Mouse (Mus musculus) ES-Bruce4 (cell line): ENCODE measurements around the gene Dpm3. TPM values are rescaled to one million over a fixed set of nuclear protein-coding genes. Genes with fewer than 3 reads are reported as not detected.

Source experiments
- H3K27ac ChIP-seq: 2 replicates; pipeline ENCODE4 v1.5.1; 2012; ENCODE audit warnings: low read length, inconsistent platforms; ENCODE audit not compliant: insufficient read depth
- H3K27me3 ChIP-seq: 2 replicates; pipeline ENCODE4 v1.6.1; 2012; ENCODE audit warnings: mild to moderate bottlenecking, low read length, inconsistent platforms; ENCODE audit not compliant: control insufficient read depth, poor library complexity, insufficient read depth, severe bottlenecking
- H3K36me3 ChIP-seq: 2 replicates; pipeline ENCODE4 v1.6.1; 2012; ENCODE audit warnings: inconsistent platforms, mild to moderate bottlenecking, low read length, moderate library complexity; ENCODE audit not compliant: control insufficient read depth, poor library complexity, insufficient read depth, severe bottlenecking
- H3K4me1 ChIP-seq: one replicate; pipeline ENCODE4 v1.8.1; 2011; ENCODE audit warnings: low read length; ENCODE audit not compliant: control insufficient read depth, insufficient read depth
- H3K4me3 ChIP-seq: 2 replicates; pipeline ENCODE4 v1.5.1; 2011; ENCODE audit warnings: low read depth, mild to moderate bottlenecking, low read length
- H3K9ac ChIP-seq: 2 replicates; pipeline ENCODE4 v1.6.1; 2012; ENCODE audit warnings: low read depth, mild to moderate bottlenecking, inconsistent platforms; ENCODE audit not compliant: poor library complexity, severe bottlenecking
- H3K9me3 ChIP-seq: replicated peaks from 2 replicates; pipeline ENCODE4 v1.6.1; 2012; ENCODE audit warnings: mild to moderate bottlenecking, low read length, inconsistent platforms; ENCODE audit not compliant: control insufficient read depth, poor library complexity, insufficient read depth, severe bottlenecking
- CTCF ChIP-seq: IDR thresholded peaks from one replicate; pipeline ENCODE4 v1.8.1; 2011; ENCODE audit warnings: low read depth, low read length
- EP300 ChIP-seq: IDR thresholded peaks from 2 replicates; pipeline ENCODE4 v1.6.1; 2011; ENCODE audit warnings: low read depth, low read length; ENCODE audit not compliant: insufficient read depth
- POLR2A ChIP-seq: IDR thresholded peaks from one replicate; pipeline ENCODE4 v1.8.1; 2011; ENCODE audit warnings: low read length; ENCODE audit not compliant: insufficient read depth
- polyA plus RNA-seq: library from polyadenylated mRNA; stranded (reverse); fragments of >200 nt; gene quantifications from 2 replicates; pipeline ENCODE4 v1.2.4, GENCODE M21; 2011; ENCODE audit warnings: low read depth; ENCODE audit not compliant: missing spikeins, insufficient read depth, insufficient read length

The Dpm3 gene
- polyA plus RNA-seq, 1 experiment = 36.7 TPM

DNA sequence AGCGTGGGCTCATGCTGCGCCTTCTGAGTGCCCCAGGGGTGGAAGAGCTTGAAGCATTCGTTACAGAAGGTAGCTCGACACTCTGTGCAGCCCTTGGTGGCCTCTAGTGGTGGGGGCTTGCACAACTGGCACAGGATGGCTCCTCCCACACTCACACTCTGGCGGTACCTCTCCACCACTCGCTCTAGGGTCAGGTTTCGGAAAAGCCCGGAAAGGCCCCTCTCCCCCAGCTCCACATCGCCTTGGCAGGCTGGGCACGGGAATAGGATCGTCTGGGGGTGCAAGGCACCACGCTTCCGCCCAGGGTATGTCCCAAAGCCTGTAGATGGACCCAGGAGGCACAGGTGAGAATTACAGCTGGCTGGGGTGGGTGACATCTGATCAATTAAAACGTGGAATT, 15.5 kb upstream of the Dpm3 start:
- Histone ChIP-seq H3K36me3 (no peaks in the 10 kb centered on the region; the same call in 1 of the 2 replicates), H3K4me3 (peak overlapping the region; percentile 21; the same call in 1 of the 2 replicates), H3K9me3 (no peaks in the 10 kb centered on the region), H3K27ac (no peak overlapping the region), H3K9ac (peak overlapping the region; percentile 17; the same call in 1 of the 2 replicates), H3K4me1 (peaks cover 2% of the 10 kb centered on the region), H3K27me3 (no peaks in the 10 kb centered on the region)
- TF ChIP-seq EP300 (no peak), POLR2A (no peak), CTCF (no peak)

DNA sequence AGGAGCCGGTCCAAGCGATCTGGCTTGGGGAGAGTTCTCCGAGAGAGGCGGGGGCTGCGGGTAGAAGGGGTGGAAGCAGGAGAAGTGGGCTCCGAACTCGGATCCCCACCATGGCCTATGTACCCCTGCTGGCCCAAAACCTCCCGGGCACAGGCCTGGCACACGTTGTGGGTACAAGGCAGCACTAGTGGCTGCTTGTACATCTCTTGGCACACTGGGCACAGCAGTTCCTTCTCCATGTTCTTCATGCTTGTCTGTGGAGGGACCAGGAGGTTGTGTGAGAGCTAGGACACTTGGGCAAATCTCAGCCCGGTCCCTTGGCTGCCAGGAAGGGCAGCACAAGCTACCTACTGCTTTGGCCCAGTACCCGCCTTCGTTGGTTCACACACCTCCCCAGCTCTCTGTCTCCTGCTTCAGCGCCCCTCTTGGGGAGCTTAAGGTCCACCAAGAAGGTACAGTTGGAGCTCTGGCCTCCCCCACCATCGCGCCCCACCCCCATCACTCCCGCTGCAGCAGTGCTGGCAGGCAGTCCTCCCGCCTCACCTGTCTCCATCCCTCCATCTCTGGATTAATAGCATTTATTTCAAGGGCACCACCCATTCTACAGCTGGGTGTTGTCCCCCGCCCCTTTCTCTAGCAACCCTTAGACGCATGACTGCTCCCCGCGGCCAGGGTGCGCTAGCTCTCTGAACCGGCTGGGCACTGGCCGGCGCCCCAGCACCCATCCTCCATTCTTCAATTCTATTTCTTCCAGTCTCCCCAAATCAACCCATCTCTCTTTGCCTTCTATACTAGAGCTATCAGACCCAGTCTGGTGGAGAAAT, 14.8 kb upstream of the Dpm3 start:
- no peak for TF ChIP-seq CTCF
- TF ChIP-seq EP300 = no peak
- H3K27ac ChIP-seq = no peak overlapping the region

DNA sequence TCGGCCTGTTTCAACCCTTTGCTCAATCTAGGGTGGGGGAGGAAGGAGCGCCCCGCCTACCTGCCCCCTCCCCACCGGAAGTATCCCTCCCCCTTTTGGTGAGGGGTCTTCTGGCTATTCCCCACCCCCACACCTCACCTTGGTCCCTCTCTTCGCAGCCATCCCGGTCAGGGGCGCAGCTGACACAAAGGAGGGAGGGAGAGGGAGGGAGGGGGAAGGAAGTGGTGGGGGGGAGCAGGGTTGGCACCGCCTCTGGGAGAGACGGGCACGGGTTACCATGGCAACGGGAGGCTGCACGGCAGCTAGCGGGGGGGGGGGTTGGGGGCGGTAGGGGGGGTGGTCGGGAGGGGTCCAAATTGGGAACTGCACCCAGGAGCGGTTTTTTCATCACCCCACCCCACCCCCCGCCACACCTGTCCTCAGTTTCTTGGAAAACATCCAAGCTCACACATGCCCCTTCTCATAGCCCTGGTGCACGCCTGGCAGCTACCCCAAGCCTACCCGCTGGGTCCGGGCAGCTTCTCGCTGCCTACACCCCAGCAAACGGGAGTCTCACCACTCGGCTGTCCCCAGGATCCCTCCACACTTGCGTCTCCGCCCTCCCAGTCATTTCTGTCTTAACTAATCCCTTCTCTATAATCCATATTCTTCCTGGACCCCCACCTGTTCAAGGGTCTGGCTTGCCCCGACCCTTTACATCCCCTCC, 14.0 kb upstream of the Dpm3 start:
- H3K4me1 ChIP-seq = peaks cover 2% of the 10 kb centered on the region
- no peak overlapping the region for H3K27ac ChIP-seq
- no peaks in the 10 kb centered on the region for H3K27me3 ChIP-seq
- H3K4me3 ChIP-seq = peak overlapping the region; percentile 64
- peak overlapping the region; percentile 36 for H3K9ac ChIP-seq
- no peak for TF ChIP-seq POLR2A
- H3K36me3 ChIP-seq = peaks cover 2% of the 10 kb centered on the region; the same call in 1 of the 2 replicates
- H3K9me3 ChIP-seq = no peaks in the 10 kb centered on the region

More for the DNA sequence above, 14.8 kb upstream of the Dpm3 start:
- Histone ChIP-seq H3K4me1 (peaks cover 2% of the 10 kb centered on the region), H3K4me3 (peak overlapping the region; percentile 57), H3K36me3 (peaks cover 2% of the 10 kb centered on the region; the same call in 1 of the 2 replicates), H3K9me3 (no peaks in the 10 kb centered on the region), H3K9ac (peak overlapping the region; percentile 36), H3K27me3 (no peaks in the 10 kb centered on the region)

DNA sequence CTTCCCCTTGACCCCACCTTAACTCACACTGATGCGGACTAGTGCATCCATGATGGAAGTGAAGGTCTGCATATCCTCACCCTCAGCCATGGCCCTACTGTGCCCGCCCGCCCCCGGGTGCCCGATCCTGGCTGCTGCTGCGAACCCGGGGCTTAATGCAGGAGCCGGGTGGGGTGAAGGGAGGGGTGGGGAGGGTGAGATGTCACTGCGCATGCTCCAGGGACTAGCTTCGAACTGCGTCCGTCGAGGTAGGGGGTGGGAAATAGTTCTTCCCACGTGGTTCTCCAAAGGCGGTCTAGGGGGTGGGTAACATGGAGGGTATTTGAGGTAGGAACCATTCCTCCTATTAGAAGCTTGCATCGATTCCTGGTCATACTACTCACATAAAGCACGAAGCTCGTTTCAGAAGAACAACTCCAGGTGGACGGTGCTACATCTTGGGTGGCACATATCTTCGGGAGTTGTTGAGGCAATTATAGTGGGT, 13.4 kb upstream of the Dpm3 start, which contains the start of gene Krtcap2:
Gene Krtcap2 (plus strand): TSS at position 279 of the 484 bp plus-strand sequence.
- no peaks in the 10 kb centered on the region for H3K27me3 ChIP-seq
- H3K4me1 ChIP-seq = peaks cover 2% of the 10 kb centered on the region
- H3K4me3 ChIP-seq = peak within 1 kb of the TSS; percentile 92
- H3K9me3 ChIP-seq = no peaks in the 10 kb centered on the region
- peaks cover 2% of the 10 kb centered on the region; the same call in 1 of the 2 replicates for H3K36me3 ChIP-seq
- peak within 1 kb of the TSS; percentile 37 for H3K27ac ChIP-seq
- TF ChIP-seq CTCF = no peak
- no peak for TF ChIP-seq POLR2A
- TF ChIP-seq EP300 = no peak
- H3K9ac ChIP-seq = peak within 1 kb of the TSS; percentile 84

DNA sequence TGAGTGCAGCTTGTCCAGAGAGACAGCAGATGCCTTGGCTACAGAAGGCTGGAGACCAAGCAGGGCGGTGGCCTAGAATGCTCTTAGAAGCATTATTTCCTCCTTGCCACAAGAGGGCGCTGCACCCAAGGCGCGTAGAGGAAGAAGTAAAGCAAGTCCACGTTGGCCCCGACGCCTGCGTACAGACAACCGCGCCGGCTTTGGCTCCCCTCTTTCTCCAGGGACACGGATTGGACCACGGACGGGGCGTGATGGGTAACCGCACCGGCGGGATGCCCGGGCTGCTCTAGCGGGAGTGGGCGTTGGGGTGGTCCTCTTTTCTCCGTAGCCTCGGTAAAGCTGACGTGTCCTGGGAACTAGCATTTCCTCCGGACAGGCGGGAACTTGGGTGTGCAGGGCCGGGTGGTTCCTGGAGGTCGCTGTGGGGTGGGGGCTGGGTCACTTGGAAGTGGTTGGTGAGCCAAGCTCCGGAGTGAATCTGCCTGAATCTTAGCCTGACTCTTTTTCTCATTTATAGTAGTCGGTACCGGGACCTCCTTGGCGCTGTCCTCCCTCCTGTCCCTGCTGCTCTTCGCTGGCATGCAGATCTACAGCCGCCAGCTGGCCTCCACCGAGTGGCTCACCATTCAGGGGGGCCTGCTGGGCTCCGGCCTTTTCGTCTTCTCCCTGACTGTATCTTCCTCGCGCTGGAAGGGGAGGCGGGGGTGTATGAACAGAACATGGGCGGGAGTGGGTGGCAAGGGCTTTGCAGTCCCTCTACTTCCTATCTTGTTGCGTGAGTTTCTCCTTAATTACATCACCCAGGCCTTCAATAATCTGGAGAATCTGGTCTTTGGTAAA, 12.7 kb upstream of the Dpm3 start, which contains the start of gene Trim46:
Gene Trim46 (minus strand): TSS at position 49 of the 840 bp plus-strand sequence.
- H3K27ac ChIP-seq = peak within 1 kb of the TSS; percentile 37
- peak within 1 kb of the TSS; percentile 92 for H3K4me3 ChIP-seq
- no peak for TF ChIP-seq CTCF
- no peak for TF ChIP-seq EP300
- no peak for TF ChIP-seq POLR2A
- no peaks in the 10 kb centered on the region for H3K9me3 ChIP-seq
- H3K36me3 ChIP-seq = 0 out of 2 replicates have a peak, but pooled peaks cover 2% of the 10 kb centered on the region
- no peaks in the 10 kb centered on the region for H3K27me3 ChIP-seq
- peak within 1 kb of the TSS; percentile 84 for H3K9ac ChIP-seq
- peaks cover 2% of the 10 kb centered on the region for H3K4me1 ChIP-seq
